Mouse (Mus musculus): ENCODE data around the gene Igsf21. TPM values are rescaled to one million over a fixed set of nuclear protein-coding genes. Genes with fewer than 3 reads are reported as not detected.
A peak's percentile ranks its signal among the peaks of the same experiment; 100 is the strongest.

Igsf21 gene
- polyA plus RNA-seq, 1 experiment from 2014 or later: 0.39 TPM

DNA sequence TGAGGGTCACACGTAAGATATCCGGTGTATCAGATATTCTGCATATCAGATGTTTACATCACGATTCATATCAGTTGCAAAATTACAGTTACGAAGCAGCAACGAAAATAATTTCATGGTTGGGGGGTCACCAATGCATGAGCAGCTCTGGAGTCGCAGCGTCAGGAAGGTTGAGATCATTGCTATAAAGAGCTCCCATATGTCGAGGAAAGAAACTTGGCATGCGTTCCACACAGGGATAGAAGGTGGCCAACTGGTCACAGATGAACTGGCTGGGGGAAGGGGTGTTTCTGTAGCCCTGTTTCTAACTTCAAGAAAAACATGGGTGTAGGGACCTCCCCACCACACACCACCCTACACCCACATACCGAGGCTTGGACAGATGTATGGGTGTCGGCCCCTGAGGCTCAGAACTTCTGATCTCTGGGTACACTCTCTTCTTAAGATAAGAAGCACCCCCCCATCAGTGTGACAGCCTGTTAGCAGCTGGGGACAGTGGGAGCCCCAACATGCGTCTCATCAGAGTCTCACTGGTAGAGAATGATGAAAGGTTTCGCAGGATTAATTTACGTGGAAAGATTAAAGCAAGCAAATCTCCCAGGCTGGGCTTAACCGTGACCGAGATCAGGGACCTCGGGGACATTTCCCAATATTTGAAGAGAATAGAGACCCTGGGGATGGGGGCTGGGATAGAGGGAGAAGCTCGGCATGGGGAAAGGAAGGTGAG, 54.1 kb downstream of the Igsf21 start:
- peaks cover 4% of the 10 kb centered on the region; the same call in 1 of the 2 replicates for H3K4me1 ChIP-seq (ENCODE audit: control insufficient read depth, insufficient read depth, low read length)
- H3K9ac ChIP-seq (ENCODE audit: low read depth, low read length): no peak overlapping the region
- no peaks in the 10 kb centered on the region for H3K36me3 ChIP-seq (ENCODE audit: control insufficient read depth, insufficient read depth, low read length)
- H3K4me2 ChIP-seq: no peak overlapping the region
- H3K27me3 ChIP-seq (ENCODE audit: control insufficient read depth, insufficient read depth, low read length): peaks cover 4% of the 10 kb centered on the region; the same call in 1 of the 2 replicates
- no peaks in the 10 kb centered on the region for H3K9me3 ChIP-seq (replicated peaks; ENCODE audit: control insufficient read depth, low read length)
- WGBS (ENCODE audit: insufficient replicate concordance): 83% methylated on average over 18 of the region's 18 CpGs
- H3K27ac ChIP-seq (ENCODE audit: low read depth, low read length): no peak overlapping the region
- no peak overlapping the region for H3K4me3 ChIP-seq (ENCODE audit: low read depth, low read length)
- ATAC-seq (replicated peaks; ENCODE audit: insufficient number of reproducible peaks, low FRiP score, low TSS enrichment): no peak

DNA sequence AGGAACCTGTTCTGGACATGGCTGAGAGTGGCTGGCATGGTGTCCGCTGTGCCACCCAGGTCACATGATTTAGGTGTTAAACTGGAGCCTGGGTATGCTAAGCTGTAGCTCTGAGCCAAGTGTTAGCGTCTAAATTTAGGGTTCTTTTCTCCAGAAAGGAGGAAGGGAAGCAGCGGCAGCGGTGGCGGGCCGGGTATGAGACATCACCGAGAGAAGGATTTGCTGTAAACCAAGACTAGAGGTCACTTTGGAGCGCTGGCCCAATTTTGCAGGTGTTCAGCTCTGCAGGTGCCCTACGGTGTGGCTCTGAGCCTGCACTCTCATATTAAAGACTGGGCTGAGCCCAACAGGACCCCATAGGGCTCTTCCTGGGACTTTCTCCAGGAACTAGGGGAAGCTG, 57.0 kb downstream of the Igsf21 start:
- Histone ChIP-seq H3K9me3 (replicated peaks; ENCODE audit: control insufficient read depth, low read length) (no peaks in the 10 kb centered on the region), H3K4me2 (no peak overlapping the region), H3K36me3 (ENCODE audit: control insufficient read depth, insufficient read depth, low read length) (no peaks in the 10 kb centered on the region), H3K4me1 (ENCODE audit: control insufficient read depth, insufficient read depth, low read length) (peaks cover 4% of the 10 kb centered on the region; the same call in 1 of the 2 replicates), H3K9ac (ENCODE audit: low read depth, low read length) (no peak overlapping the region), H3K27me3 (ENCODE audit: control insufficient read depth, insufficient read depth, low read length) (peaks cover 3% of the 10 kb centered on the region), H3K27ac (ENCODE audit: low read depth, low read length) (no peak overlapping the region), H3K4me3 (ENCODE audit: low read depth, low read length) (no peak overlapping the region)
- ATAC-seq (replicated peaks; ENCODE audit: insufficient number of reproducible peaks, low FRiP score, low TSS enrichment): no peak
- 82% methylated on average over 9 of the region's 9 CpGs for WGBS (ENCODE audit: insufficient replicate concordance)

DNA sequence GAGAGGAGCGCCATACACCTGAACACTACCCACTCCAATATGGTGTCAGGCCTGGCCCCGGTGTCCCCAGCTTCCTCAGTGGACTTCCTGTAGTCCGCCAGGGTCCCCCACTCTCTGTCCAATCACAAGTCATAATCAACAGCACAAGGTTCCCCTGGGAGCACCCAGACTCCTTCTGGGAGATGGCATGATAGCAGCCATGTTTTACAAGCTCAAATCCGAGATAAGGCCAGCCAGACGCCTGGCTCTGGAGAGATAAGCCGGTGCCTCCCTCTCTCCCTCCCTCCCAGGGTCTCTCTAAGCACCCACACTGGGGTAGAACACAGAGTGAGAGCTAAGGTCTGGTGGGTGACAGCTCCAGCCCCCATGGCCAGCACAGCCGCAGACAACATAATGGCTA, 58.0 kb downstream of the Igsf21 start:
- no peak overlapping the region for H3K27ac ChIP-seq (ENCODE audit: low read depth, low read length)
- H3K9me3 ChIP-seq (replicated peaks; ENCODE audit: control insufficient read depth, low read length): no peaks in the 10 kb centered on the region
- 35% methylated on average over 7 of the region's 7 CpGs for WGBS (ENCODE audit: insufficient replicate concordance)
- peak; percentile 74; the same call in 1 of the 2 replicates for ATAC-seq (replicated peaks; ENCODE audit: insufficient number of reproducible peaks, low FRiP score, low TSS enrichment)
- no peaks in the 10 kb centered on the region for H3K36me3 ChIP-seq (ENCODE audit: control insufficient read depth, insufficient read depth, low read length)
- H3K4me3 ChIP-seq (ENCODE audit: low read depth, low read length): no peak overlapping the region
- H3K9ac ChIP-seq (ENCODE audit: low read depth, low read length): no peak overlapping the region
- H3K4me1 ChIP-seq (ENCODE audit: control insufficient read depth, insufficient read depth, low read length): peaks cover 4% of the 10 kb centered on the region; the same call in 1 of the 2 replicates
- no peak overlapping the region for H3K4me2 ChIP-seq
- peaks cover 5% of the 10 kb centered on the region for H3K27me3 ChIP-seq (ENCODE audit: control insufficient read depth, insufficient read depth, low read length)

DNA sequence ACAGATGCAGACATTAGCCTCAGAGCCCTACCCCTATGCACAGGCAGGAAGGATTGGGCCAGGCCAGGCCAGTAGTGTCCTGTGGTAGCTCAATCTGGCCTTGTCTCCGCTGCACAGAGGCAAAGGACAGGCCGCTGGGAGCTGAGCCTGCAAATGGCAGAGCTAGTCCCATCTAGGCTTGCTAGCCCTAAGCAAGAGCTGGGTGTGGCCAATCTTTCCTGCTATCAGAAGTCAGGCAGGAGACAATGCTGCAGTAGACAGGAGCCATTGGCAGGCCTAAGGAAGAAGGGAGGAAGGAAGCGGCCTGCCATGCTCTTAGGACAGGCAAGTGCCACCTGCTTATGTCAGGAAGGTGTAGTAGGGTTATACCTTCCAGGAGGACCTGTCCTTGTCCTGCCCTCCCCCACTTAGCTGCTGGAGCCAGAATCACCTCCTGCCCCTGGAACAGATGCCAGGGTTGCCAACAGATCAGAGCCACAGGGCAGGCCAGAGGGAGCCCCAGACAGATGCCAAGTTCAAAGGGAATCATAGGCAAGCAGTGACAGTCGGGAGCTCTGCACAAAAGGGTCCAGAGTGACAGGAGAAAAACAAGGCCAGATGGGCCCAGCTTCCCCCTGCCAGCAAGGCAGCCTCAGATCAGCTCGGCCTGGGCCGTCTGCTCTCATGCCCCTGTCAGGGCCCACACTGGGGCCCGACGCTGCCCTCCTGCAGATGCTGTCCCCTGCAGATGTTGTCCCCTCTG, 59.0 kb downstream of the Igsf21 start:
- H3K4me2 ChIP-seq: peak overlapping the region; percentile 25
- no peak overlapping the region for H3K9ac ChIP-seq (ENCODE audit: low read depth, low read length)
- peaks cover 9% of the 10 kb centered on the region for H3K27me3 ChIP-seq (ENCODE audit: control insufficient read depth, insufficient read depth, low read length)
- no peak overlapping the region for H3K4me3 ChIP-seq (ENCODE audit: low read depth, low read length)
- peaks cover 4% of the 10 kb centered on the region; the same call in 1 of the 2 replicates for H3K4me1 ChIP-seq (ENCODE audit: control insufficient read depth, insufficient read depth, low read length)
- no peaks in the 10 kb centered on the region for H3K9me3 ChIP-seq (replicated peaks; ENCODE audit: control insufficient read depth, low read length)
- WGBS (ENCODE audit: insufficient replicate concordance): 65% methylated on average over 8 of the region's 8 CpGs
- H3K36me3 ChIP-seq (ENCODE audit: control insufficient read depth, insufficient read depth, low read length): no peaks in the 10 kb centered on the region
- no peak; the same call in 1 of the 2 replicates for ATAC-seq (replicated peaks; ENCODE audit: insufficient number of reproducible peaks, low FRiP score, low TSS enrichment)
- H3K27ac ChIP-seq (ENCODE audit: low read depth, low read length): no peak overlapping the region

- Histone ChIP-seq H3K36me3 (ENCODE audit: control insufficient read depth, insufficient read depth, low read length) (no peaks in the 10 kb centered on the region), H3K27ac (ENCODE audit: low read depth, low read length) (no peak overlapping the region), H3K9ac (ENCODE audit: low read depth, low read length) (no peak overlapping the region), H3K4me3 (ENCODE audit: low read depth, low read length) (no peak overlapping the region), H3K4me2 (no peak overlapping the region), H3K27me3 (ENCODE audit: control insufficient read depth, insufficient read depth, low read length) (peaks cover 6% of the 10 kb centered on the region; the same call in 1 of the 2 replicates), H3K4me1 (ENCODE audit: control insufficient read depth, insufficient read depth, low read length) (no peaks in the 10 kb centered on the region), H3K9me3 (replicated peaks; ENCODE audit: control insufficient read depth, low read length) (no peaks in the 10 kb centered on the region)
- 60% methylated on average over 6 of the region's 6 CpGs for WGBS (ENCODE audit: insufficient replicate concordance)
- ATAC-seq (replicated peaks; ENCODE audit: insufficient number of reproducible peaks, low FRiP score, low TSS enrichment): no peak
Measured at GRCm38 (mm10) chr4:140179576-140179975, 67.0 kb downstream of the Igsf21 start.

DNA sequence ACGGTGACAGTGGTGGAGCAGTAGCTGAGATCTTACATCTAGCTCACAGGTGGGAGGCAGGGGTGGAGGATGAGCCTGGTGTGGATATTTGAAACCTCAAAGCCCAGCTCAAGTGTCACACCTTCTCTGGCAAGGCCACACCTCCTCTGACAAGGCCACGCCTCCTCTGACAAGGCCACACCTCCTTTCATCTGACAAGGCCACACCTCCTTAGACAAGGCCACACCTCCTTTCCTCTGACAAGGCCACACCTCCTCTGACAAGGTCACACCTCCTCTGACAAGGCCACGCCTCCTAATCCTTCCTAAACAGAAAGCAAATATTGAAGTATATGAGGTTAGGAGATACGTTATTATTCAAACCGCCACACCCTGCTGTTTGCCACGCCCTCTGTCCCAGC, 69.5 kb downstream of the Igsf21 start:
- Histone ChIP-seq H3K27me3 (ENCODE audit: control insufficient read depth, insufficient read depth, low read length) (no peaks in the 10 kb centered on the region), H3K36me3 (ENCODE audit: control insufficient read depth, insufficient read depth, low read length) (no peaks in the 10 kb centered on the region), H3K9ac (ENCODE audit: low read depth, low read length) (no peak overlapping the region), H3K27ac (ENCODE audit: low read depth, low read length) (no peak overlapping the region), H3K4me1 (ENCODE audit: control insufficient read depth, insufficient read depth, low read length) (peaks cover 2% of the 10 kb centered on the region; the same call in 1 of the 2 replicates), H3K4me3 (ENCODE audit: low read depth, low read length) (no peak overlapping the region), H3K4me2 (no peak overlapping the region), H3K9me3 (replicated peaks; ENCODE audit: control insufficient read depth, low read length) (no peaks in the 10 kb centered on the region)
- no peak for ATAC-seq (replicated peaks; ENCODE audit: insufficient number of reproducible peaks, low FRiP score, low TSS enrichment)
- WGBS (ENCODE audit: insufficient replicate concordance): 87% methylated on average over 6 of the region's 6 CpGs

DNA sequence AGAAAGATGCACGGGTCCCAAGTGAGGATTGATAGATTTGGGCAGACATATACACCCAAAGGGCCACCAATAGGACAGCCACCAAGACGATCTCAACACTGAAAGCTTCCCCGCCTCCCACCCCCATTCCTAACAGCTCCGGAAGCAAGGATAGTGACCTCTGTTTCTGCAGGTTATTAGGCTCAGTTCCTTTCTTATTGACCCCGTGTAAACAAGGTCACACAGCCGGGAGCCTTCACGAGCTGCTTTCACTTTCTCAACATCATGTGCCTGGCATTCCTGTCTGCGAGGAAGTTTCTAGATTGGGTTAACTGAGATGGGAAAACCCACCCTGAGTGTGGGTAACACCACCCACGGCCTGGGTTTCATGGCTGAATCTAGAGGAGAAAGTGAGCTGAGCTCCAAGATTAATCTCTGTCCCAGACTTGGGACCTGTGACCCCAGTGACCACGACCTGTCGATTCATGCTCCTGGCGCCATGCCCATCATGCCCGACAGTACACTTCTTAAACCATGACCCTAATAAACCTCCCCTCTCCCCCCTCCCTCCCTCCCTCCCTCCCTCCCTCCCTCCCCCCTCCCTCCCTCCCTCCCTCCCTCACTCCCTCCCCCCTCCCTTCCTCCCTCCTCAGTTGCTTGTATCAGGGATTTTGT, 72.7 kb downstream of the Igsf21 start:
- H3K4me1 ChIP-seq (ENCODE audit: control insufficient read depth, insufficient read depth, low read length): peaks cover 2% of the 10 kb centered on the region; the same call in 1 of the 2 replicates
- ATAC-seq (replicated peaks; ENCODE audit: insufficient number of reproducible peaks, low FRiP score, low TSS enrichment): no peak
- H3K9ac ChIP-seq (ENCODE audit: low read depth, low read length): no peak overlapping the region
- no peaks in the 10 kb centered on the region for H3K27me3 ChIP-seq (ENCODE audit: control insufficient read depth, insufficient read depth, low read length)
- H3K27ac ChIP-seq (ENCODE audit: low read depth, low read length): no peak overlapping the region
- H3K36me3 ChIP-seq (ENCODE audit: control insufficient read depth, insufficient read depth, low read length): no peaks in the 10 kb centered on the region
- H3K9me3 ChIP-seq (replicated peaks; ENCODE audit: control insufficient read depth, low read length): no peaks in the 10 kb centered on the region
- 33% methylated on average over 13 of the region's 13 CpGs for WGBS (ENCODE audit: insufficient replicate concordance)
- H3K4me2 ChIP-seq: no peak overlapping the region
- H3K4me3 ChIP-seq (ENCODE audit: low read depth, low read length): no peak overlapping the region

DNA sequence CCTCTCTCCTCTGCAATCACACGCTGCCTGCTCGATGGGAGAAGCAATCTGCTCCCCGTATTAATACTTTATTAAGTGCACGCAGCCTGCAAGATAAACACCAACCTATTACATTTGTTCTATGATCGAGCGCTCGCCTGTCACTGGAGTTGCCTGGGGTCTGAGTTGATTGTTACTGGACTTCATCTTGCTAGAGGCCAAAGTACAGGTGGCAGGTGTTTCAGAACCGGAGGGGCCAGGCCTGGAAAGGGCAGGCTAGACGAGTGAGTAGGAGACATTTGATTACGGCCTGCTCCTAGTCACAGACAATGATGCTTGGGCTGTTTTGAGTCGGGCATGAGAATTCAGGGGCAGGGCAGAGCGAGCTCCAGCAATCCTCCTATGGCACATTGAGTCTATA, 73.5 kb downstream of the Igsf21 start:
- Histone ChIP-seq H3K9me3 (replicated peaks; ENCODE audit: control insufficient read depth, low read length) (no peaks in the 10 kb centered on the region), H3K36me3 (ENCODE audit: control insufficient read depth, insufficient read depth, low read length) (no peaks in the 10 kb centered on the region), H3K27ac (ENCODE audit: low read depth, low read length) (no peak overlapping the region), H3K27me3 (ENCODE audit: control insufficient read depth, insufficient read depth, low read length) (no peaks in the 10 kb centered on the region), H3K9ac (ENCODE audit: low read depth, low read length) (no peak overlapping the region), H3K4me1 (ENCODE audit: control insufficient read depth, insufficient read depth, low read length) (peaks cover 2% of the 10 kb centered on the region; the same call in 1 of the 2 replicates), H3K4me3 (ENCODE audit: low read depth, low read length) (no peak overlapping the region), H3K4me2 (no peak overlapping the region)
- 77% methylated on average over 12 of the region's 12 CpGs for WGBS (ENCODE audit: insufficient replicate concordance)
- no peak for ATAC-seq (replicated peaks; ENCODE audit: insufficient number of reproducible peaks, low FRiP score, low TSS enrichment)
